Mouse (Mus musculus) stomach, postnatal 0 days (tissue): ENCODE data around the gene Haus8. TPM values are rescaled to one million over a fixed set of nuclear protein-coding genes. Genes with fewer than 3 reads are reported as not detected.

Experiments
- ATAC-seq: fragments of 200-750 bp; cut with Nextera tagmentation; 2 replicates; pipeline ENCODE4 v1.8.0; 2017; ENCODE audit not compliant: low FRiP score, low TSS enrichment
- DNase-seq: peaks from one replicate; pipeline ENCODE4 v3.0.0-alpha.2; 2016; ENCODE audit warnings: low spot score
- H3K27ac ChIP-seq: fragments of 300-500 bp; sonication (generic); replicated peaks from 2 replicates; pipeline ENCODE4 v1.5.1; 2014; ENCODE audit warnings: mild to moderate bottlenecking, control low read depth
- H3K27me3 ChIP-seq: fragments of 300-500 bp; sonication (generic); 2 replicates; pipeline ENCODE4 v1.6.1; 2014; ENCODE audit warnings: low read length; ENCODE audit not compliant: control insufficient read depth, insufficient read depth
- H3K36me3 ChIP-seq: fragments of 300-500 bp; sonication (generic); 2 replicates; pipeline ENCODE4 v1.6.1; 2014; ENCODE audit warnings: low read length, mixed read lengths; ENCODE audit not compliant: control insufficient read depth, insufficient read depth
- H3K4me1 ChIP-seq: fragments of 300-500 bp; sonication (generic); replicated peaks from 2 replicates; pipeline ENCODE4 v1.6.1; 2014; ENCODE audit warnings: antibody characterized with exemption; ENCODE audit not compliant: control insufficient read depth, insufficient read depth
- H3K4me2 ChIP-seq: fragments of 300-500 bp; sonication (generic); replicated peaks from 2 replicates; pipeline ENCODE4 v1.6.1; 2014; ENCODE audit warnings: low read depth, mild to moderate bottlenecking, control low read depth, moderate library complexity
- H3K4me3 ChIP-seq: fragments of 300-500 bp; sonication (generic); 2 replicates; pipeline ENCODE4 v1.5.1; 2014; ENCODE audit warnings: low read depth, low read length, control low read depth
- H3K9ac ChIP-seq: fragments of 300-500 bp; sonication (generic); 2 replicates; pipeline ENCODE4 v1.6.1; 2014; ENCODE audit warnings: mild to moderate bottlenecking, low read length, control low read depth, mixed read lengths
- H3K9me3 ChIP-seq: fragments of 300-500 bp; sonication (generic); 2 replicates; pipeline ENCODE4 v1.6.1; 2016; ENCODE audit warnings: low read length; ENCODE audit not compliant: control insufficient read depth
- CTCF ChIP-seq: IDR thresholded peaks from 2 replicates; pipeline ENCODE4 v1.5.1; 2016; ENCODE audit warnings: antibody characterized with exemption, low read depth, mild to moderate bottlenecking, moderate library complexity
- EP300 ChIP-seq: optimal IDR thresholded peaks from 2 replicates; pipeline ENCODE3; 2016; ENCODE audit warnings: antibody characterized with exemption
- WGBS: fragments of 180-500 bp; shearing (Covaris S2); extraction: QIAGEN DNeasy Blood & Tissue Kit; methylation state at CpG from one replicate; pipeline ENCODE4 v1.1.7; 2014; 5-methylcytosine and 5-hydroxymethylcytosine counted together
- polyA plus RNA-seq: library from polyadenylated mRNA; unstranded; fragments of >200 nt; fragmentation: Nextera tagmentation; extraction: Ambion mirVana; gene quantifications from 2 replicates; pipeline ENCODE4 v1.2.1, GENCODE M21; 2015

Gene Haus8
- polyA plus RNA-seq, 1 experiment from 2014 or later, result 24.8 TPM

GRCm38 (mm10) chr8:71312700-71313099 lies 40.0 kb upstream of the Haus8 start:
- Histone ChIP-seq H3K27ac (peak overlapping the region; percentile 24), H3K4me3 (no peak overlapping the region), H3K9me3 (no peaks in the 10 kb centered on the region), H3K36me3 (no peaks in the 10 kb centered on the region), H3K9ac (no peak overlapping the region), H3K4me1 (no peaks in the 10 kb centered on the region), H3K4me2 (no peak overlapping the region), H3K27me3 (no peaks in the 10 kb centered on the region)
- ATAC-seq (peak; percentile 61; the same call in 1 of the 2 replicates), DNase-seq (peak; percentile 18)
- TF ChIP-seq CTCF (no peak), EP300 (no peak)
- WGBS, result 33% methylated on average over 1 of the region's 1 CpGs

- ATAC-seq, result no peak
- Histone ChIP-seq H3K9me3 (no peaks in the 10 kb centered on the region), H3K27ac (no peak overlapping the region)
Measured at GRCm38 (mm10) chr8:71310446-71310845, 37.7 kb upstream of the Haus8 start.

GRCm38 (mm10) chr8:71307913-71308312 lies 35.2 kb upstream of the Haus8 start:
- no peaks in the 10 kb centered on the region for H3K27me3 ChIP-seq
- no peak overlapping the region for H3K4me2 ChIP-seq
- no peak for ATAC-seq

More at GRCm38 (mm10) chr8:71310446-71310845, 37.7 kb upstream of the Haus8 start:
- H3K36me3 ChIP-seq, result no peaks in the 10 kb centered on the region
- no peak overlapping the region for H3K4me2 ChIP-seq
- TF ChIP-seq EP300 (no peak), CTCF (no peak)
- DNase-seq, result no peak
- no peak overlapping the region for H3K4me3 ChIP-seq
- H3K27me3 ChIP-seq, result no peaks in the 10 kb centered on the region
- no peak overlapping the region for H3K9ac ChIP-seq
- 76% methylated on average over 6 of the region's 6 CpGs for WGBS
- no peaks in the 10 kb centered on the region for H3K4me1 ChIP-seq

GRCm38 (mm10) chr8:71307371-71307770 lies 34.6 kb upstream of the Haus8 start:
- DNase-seq, result no peak
- WGBS, result 71% methylated on average over 1 of the region's 1 CpGs
- Histone ChIP-seq H3K4me1 (no peaks in the 10 kb centered on the region), H3K4me3 (no peak overlapping the region), H3K9me3 (no peaks in the 10 kb centered on the region), H3K9ac (no peak overlapping the region), H3K27ac (no peak overlapping the region), H3K36me3 (peaks cover 1% of the 10 kb centered on the region; the same call in 1 of the 2 replicates), H3K4me2 (no peak overlapping the region), H3K27me3 (no peaks in the 10 kb centered on the region)
- TF ChIP-seq CTCF (no peak), EP300 (no peak)
- no peak for ATAC-seq

More at GRCm38 (mm10) chr8:71307913-71308312, 35.2 kb upstream of the Haus8 start:
- no peak for TF ChIP-seq CTCF
- TF ChIP-seq EP300, result no peak
- no peaks in the 10 kb centered on the region for H3K9me3 ChIP-seq
- no peak overlapping the region for H3K4me3 ChIP-seq
- WGBS, result 80% methylated on average over 4 of the region's 4 CpGs
- H3K4me1 ChIP-seq, result no peaks in the 10 kb centered on the region
- H3K9ac ChIP-seq, result no peak overlapping the region
- H3K36me3 ChIP-seq, result no peaks in the 10 kb centered on the region
- no peak for DNase-seq
- no peak overlapping the region for H3K27ac ChIP-seq

- Histone ChIP-seq H3K4me3 (no peak overlapping the region), H3K4me1 (no peaks in the 10 kb centered on the region), H3K4me2 (no peak overlapping the region), H3K27ac (no peak overlapping the region), H3K36me3 (peaks cover 3% of the 10 kb centered on the region; the same call in 1 of the 2 replicates), H3K9me3 (no peaks in the 10 kb centered on the region), H3K27me3 (no peaks in the 10 kb centered on the region), H3K9ac (no peak overlapping the region)
- DNase-seq, result no peak
- TF ChIP-seq EP300 (no peak), CTCF (no peak)
- 62% methylated on average over 1 of the region's 1 CpGs for WGBS
- ATAC-seq, result peak; percentile 61
Measured at GRCm38 (mm10) chr8:71305988-71306387, 33.3 kb upstream of the Haus8 start.

GRCm38 (mm10) chr8:71303632-71304031 lies 30.9 kb upstream of the Haus8 start:
- Histone ChIP-seq H3K27me3 (no peaks in the 10 kb centered on the region), H3K27ac (no peak overlapping the region), H3K9ac (no peak overlapping the region), H3K36me3 (peaks cover 3% of the 10 kb centered on the region; the same call in 1 of the 2 replicates), H3K4me1 (no peaks in the 10 kb centered on the region), H3K9me3 (no peaks in the 10 kb centered on the region), H3K4me2 (no peak overlapping the region), H3K4me3 (no peak overlapping the region)
- no peak for ATAC-seq
- no peak for DNase-seq
- no peak for TF ChIP-seq EP300
- no peak for TF ChIP-seq CTCF
- WGBS, result 77% methylated on average over 1 of the region's 1 CpGs
